Mouse (Mus musculus): Measurements from ENCODE around the gene Rabgap1l.

DNA sequence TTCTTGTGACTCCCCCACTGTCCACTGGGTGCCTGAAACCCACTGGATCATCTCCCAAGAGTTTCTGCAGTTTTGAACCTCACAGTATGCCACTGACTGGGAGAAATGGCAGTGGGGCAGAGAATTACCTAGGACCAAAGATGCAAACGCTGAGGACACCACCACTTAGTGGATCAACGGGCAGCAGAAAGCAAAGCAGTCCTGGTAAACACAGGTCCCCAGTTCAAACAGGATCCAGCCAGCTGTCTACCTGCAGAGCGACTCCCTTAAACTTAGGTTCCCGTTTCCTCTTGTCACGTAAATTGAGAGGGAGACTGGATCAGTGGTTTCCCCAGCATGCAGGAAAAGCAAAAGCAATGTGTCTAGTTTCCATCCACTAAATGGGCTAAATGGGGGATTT lies 483.1 kb downstream of the Rabgap1l start:
- TF ChIP-seq CTCF (IDR thresholded peaks at IDR 0.05) (no peak), POLR2A (IDR thresholded peaks at IDR 0.05; ENCODE audit: insufficient read depth, low read depth, low read length) (no peak)
